Mouse (Mus musculus) kidney, postnatal 36 days (tissue): ENCODE measurements around the gene Nrp2.
A peak's percentile ranks its signal among the peaks of the same experiment; 100 is the strongest.

Experiments used
- DNase-seq, 2 experiments: peaks; one replicate each; pipeline ENCODE4 v3.0.0; 2021 to 2022; ENCODE audit warnings: mixed read lengths in 2 of 2

Gene Nrp2

DNA sequence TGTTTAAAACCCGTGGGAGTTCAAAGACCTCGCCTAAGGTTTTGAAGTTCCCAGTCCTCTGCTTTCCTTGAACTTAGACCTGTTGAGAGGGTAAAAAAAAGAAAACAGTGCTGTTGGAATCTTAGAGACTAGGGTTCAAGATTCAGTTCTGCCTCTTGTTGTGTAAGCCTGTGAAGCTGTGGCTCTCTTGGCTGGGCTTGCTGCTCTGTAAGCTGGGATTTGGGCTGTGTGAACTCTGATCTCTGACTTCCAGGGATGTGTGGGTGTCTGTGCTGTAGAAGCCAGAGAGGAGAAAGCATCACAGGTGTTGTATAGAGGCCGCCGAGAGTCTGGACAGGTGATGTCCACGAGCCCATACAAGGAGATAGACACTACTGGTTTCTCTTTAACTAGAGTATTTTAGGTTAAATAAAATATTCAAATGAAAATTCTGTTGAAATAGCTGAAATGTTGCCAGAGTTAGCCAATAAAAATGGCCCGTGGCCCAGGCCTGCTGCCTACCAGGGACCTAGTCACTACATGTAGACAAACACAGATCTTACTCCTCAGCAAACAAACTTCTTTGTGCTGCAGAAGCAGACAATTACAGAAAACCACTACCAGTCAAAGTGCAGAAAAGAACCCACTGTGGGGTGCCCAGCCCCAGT, 120.6 kb downstream of the Nrp2 start:
- peak; percentile 48 to 60 for DNase-seq

DNA sequence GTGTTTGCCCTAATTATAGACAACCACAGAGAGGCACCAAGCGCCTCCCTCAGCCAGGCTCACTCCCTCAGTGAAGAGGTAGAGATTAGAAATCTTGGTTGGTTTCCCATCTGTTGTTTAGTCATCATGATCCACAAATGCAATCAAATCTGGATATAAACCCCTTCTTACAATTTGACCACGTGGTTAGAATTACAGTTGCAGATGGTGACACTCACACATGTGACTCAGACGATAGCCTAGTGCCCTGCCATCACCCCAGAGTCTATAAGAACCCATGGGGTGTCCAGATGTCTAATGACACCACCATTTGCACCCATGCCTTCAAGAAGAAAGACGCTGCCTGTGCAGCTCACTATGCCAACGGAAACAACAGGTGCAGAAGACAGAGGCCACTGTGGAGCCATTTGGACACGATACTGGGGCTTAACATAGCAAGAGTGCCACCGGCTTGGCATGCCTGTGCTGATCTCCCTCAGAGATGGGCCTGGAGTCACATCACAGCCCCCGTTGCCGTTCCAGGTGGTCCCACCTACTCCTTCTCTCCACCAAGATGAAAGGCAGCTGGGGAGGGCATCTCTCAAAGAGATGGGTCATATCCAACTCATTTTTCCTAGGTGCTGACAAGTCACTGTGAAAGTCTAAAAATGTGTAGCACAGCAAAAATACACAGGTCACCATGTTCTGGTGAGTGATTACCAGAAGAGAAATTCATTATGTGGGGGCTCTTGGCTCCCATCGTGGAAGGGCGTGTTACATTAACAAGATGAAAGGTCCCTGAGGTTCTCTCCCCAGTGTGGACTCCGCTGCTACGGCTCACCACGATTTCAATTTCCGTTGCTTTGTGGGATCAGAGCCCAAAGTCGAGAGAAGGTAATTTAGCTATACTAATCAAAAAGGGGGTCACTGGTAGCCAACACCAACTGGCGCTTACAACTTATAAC, 123.0 kb downstream of the Nrp2 start:
- peak; percentile 51 to 59 for DNase-seq

DNA sequence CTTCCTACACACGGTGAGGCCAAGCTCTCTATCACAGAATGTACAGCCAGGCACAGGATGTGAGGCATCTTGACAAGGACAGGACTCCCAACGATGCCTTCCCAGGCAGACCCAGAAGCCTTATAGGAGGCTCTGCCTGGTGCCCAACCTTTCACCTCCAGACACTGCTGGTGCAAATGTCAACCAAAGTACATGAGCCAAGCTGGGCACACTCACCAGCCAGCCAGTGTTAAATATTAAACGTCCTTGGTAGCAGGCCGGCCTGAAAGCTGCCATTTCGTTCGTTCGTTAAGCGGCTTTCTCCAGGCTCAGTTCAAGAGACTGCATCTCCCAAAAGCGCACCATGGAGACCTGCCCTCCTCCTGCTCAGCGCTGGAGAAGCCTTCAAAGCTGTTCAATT, 124.2 kb downstream of the Nrp2 start:
- DNase-seq, result peak; percentile 80 to 90

DNA sequence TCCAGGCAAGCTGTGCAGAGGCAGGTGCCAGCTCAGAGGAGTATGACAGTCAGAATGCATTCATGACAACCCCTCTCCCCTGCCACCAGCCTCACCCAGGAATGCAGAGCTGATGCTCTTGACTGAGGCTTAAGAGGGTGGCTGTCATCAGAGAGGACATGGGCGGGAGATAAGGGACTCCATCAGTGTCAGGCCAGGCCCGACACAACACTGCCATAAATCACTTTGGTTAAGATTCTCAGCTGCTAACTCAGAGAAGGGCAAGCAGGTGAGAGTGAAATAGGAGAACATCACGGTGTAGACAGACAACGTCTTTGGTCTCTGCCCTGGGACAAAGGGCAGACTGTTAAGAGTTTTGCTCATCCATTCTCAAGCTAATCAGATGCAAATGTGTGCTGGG, 125.1 kb downstream of the Nrp2 start:
- DNase-seq, result peak; percentile 60 to 61

DNA sequence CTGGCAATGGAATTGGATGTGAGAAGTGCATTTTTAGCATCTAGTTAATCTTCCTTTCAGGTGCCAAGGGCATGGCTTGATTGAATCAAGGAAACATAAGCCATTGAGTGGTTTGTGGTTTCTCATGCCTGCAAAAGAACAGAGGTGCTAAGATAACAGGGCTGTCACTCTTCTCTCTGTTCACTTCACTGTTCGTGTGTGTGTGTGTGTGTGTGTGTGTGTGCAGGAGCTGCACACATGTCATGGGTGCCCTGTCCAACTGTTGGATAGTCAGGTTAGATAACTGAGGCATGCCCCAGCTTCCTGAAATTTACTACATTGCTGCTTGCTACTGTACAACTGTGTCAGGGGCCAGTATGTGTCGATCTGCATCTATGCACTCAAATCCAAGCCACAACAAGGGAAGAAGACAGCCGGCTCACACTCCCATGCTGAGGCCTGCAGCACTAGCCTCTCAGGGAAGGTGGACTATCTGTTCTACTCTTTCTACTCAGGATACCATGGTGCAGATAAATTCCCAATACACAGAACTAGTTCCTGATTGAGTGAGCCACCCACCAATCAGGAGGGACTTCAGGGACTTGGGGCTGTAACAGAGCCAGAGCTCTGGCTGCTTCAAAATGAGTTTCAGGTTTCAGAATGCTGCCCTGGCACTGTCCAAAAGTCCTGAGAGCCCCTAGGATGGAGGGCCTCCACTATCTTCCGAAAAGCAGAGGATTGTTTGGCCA, 126.8 kb downstream of the Nrp2 start:
- DNase-seq, result no peak

DNA sequence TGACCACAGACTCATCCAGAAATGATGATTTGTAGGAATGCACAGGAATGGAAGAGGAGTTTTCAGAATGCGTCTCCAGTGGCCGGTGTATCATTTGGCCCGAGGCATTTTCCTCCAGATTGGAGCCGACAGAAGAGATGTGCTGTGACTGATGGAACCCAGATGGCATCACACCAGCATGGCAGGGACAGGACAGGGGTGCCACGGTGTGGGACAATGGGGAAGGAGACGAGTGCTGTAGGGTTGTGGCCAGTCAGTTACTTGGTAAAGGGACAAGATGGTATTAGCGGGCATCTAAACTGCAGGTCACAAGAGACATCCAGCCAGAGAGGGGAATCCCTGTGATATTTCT, 127.3 kb downstream of the Nrp2 start:
- no peak for DNase-seq

DNA sequence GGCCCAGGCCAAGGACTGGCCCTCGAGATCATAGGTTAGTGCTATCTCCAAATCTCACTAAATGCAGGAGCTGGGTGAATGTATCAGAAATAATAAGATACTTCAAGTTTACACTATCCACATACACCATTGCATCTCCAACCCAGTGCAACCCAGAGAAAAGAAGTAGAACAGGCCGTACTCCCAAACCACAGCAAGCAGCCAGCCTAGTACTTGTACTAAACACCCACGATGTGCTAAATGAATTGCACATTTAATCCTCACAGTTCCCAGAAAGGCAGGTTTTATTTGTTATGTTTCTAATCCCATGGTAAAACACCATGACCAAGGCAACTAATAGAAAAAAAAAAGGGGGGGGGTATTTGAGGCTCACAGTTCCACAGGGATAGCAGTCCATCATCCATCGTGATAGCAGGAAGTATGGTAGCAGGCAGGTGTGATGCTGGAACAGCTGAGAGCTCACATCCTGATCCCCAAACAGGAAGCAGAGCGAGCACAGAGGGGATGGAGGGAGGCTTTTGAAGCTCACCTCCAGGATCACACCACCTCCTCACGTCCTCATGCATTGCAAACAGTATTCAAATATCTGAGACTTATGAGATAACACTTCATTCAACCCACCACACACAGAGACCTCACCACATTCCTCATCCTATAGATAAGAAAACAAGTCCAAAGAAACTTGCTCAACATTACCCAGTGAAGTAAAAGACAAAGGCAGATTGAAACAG, 128.8 kb downstream of the Nrp2 start:
- no peak for DNase-seq

DNA sequence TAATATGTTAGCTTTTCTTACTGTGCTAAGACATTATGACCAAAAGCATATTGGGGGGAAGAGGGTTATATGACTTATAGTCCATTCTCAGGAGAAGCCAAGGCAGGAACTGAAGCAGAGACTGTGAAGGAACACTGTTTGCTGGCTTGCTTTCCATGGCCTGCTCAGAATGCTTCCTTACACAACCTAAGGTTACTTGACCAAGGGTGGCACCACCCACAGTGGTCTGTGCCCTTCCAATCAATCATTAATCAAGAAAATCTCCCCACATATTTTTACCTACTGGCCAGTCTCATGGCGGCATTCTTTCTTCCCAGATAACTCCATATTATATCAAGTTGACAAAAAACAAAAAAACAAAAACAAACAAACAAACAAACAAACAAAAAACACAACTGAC, 130.3 kb downstream of the Nrp2 start:
- peak; percentile 41 to 49 for DNase-seq

DNA sequence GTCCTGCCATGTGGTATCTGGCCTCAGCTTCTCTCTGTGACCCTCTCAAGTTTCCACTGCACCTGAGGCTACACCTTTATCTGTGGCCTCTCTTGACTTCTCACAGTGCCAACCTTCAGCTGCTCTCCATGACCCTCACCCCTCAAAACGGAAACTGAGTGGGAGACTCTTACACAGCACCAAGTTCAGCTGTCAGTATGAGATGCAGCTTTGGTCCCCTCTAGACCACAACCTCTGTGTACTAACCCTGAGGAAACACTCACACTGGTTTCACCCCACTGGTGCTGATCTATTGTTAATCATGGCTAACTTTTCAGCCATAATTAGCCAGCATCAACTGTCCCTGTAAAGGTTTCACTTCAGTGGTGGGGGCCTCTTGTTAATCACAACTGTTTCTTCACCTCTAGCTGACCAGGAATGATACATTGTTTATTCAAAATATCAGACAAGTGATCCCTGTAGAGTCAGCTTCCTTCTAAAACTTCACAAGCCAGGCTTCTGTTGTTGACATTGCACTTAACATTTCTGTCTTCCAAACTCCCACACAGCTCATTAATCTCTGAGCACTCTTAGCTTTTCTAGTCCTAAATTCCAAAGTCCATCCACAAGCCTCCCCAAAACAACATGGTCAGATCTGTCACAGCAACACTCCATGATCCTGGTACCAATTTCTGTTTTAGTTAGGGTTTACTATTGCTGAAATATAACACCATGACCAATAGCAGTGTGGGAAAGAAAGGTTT, 131.5 kb downstream of the Nrp2 start:
- DNase-seq, result no peak

DNA sequence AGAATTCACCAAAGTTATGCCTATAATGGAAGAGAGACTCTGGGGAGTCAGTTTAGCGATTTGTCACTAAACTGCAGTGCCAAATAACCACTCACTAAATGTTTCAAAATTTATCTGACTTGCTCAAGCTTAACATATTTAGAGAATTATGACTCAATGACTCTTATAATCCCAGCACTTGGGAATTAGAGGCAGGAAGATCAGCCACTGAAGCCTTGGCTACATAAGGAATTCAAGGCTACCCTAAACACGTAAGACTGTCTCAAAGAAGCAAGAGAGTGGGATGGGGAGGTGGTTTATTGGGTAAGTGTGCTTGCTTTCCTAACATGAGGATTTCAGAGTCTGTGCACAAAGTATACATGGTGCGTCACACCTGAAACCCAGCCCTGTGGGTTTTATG, 135.0 kb downstream of the Nrp2 start:
- DNase-seq, result no peak

DNA sequence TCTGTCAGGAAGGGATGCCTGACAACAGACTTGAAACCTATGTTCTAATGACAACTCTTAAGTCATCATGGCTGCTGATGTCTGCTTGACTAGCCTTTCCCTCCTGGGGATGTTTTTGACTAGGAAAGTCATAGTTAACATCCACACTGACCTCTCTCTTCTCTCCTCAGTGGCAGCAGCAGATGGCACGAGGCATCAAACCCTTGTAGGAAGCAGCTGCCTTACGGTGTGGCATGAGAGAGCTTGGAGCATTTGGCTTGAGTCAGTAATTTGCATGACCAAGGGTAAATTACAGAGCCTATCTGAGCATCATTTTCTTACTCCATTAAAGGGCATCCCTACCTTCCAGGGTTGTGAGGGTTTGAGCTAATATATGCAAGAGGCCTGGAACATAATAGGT, 135.5 kb downstream of the Nrp2 start:
- no peak for DNase-seq

DNA sequence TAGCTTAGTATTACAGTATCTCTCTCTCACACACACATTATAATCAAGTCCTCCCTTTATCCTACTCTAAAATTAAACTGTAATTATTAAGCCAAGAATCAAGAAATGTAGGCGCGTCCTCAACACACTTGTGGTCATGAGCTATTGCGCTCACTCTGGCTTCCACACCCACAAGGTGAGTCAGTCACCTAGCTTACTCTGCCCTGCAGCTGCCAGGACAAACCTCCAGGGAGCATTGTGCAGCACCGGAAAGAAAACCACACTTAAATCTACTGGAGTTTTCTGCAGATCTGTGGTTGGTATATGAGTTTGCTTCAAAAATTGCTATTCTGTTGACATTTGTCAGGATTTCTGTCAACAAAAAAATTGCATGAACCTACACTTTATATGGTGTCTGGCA, 140.1 kb downstream of the Nrp2 start:
- DNase-seq, result no peak

DNA sequence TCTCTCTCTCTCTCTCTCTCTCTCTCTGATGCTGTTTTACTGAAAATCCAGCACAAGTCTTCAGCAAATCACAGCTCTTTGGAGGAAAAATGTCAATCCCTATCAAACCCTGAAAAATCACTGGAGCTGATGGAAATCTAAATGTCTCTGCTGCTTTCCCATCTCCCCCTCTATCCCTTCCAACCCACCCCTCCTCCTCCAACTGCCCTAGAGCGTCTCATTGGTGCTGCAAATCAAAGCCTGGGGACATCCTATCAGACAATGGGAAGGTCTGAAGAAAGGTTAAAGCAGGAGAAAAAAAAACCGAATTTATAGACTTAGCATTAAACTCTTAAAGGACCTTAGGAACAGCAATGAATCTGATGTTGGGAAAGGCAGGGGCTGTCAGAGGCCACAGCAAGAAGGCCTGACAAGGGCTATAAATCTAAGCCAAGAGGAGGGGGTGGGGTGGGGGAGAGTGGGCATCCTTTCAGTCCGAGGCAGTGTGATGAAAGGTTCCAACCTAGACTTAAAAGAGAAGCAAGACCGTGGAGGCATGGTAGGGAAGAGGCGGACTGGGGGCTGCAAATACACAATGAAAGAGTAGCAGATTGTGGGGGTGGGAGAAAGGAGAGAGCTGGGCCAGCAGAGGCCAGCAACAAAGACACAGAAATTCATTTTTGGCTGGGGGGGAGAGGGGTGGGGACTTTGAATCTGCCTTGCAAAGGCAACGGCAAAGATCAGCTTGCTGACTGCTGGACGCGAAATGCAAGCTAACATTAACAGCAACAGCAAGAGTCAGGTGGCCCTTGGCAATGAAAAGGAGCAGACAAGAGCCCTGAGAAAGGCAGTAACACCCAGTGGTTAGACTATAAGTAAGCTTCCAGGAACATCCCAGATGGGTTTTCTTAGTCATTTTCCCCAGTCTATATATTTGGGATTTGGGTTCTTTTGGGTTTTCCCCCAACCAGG, 148.2 kb downstream of the Nrp2 start:
- no peak for DNase-seq

DNA sequence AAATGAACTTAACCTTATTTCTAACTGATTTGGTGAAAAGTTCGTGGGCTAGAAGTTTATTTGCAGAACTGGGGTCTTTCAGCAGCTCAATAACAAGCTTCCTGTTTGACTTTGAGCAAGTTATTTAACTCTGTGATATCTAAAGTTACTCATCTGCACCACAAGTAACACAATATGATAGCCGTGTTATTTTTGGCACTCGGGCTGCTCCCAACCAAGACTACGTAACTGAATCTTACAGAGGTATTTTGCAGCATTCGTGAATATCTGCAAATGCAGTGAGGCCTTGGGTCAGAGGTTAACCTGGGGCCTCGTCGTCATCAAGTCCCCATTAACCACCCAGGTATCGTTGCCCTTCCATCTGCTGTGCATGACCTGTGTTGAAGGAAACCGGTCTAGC, 150.3 kb downstream of the Nrp2 start:
- DNase-seq, result no peak

DNA sequence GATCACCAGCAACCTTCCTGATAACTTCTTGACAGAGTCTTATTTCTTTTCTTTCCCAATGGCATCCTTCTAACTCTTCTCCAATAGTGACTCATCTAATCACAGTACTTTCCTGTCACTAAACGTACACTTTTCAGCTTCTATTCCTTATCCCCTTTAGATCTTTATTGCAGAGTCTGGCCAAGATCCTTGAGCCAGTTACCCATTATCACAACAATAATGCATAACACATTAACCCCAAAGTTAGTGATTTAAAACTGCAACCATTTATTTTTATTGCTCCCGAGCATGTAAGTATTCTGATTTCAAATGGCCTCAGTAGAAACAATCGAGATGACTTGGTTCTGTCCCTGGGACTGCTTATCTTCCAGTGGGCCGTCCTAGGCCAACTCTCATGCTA, 150.9 kb downstream of the Nrp2 start:
- DNase-seq, result no peak

DNA sequence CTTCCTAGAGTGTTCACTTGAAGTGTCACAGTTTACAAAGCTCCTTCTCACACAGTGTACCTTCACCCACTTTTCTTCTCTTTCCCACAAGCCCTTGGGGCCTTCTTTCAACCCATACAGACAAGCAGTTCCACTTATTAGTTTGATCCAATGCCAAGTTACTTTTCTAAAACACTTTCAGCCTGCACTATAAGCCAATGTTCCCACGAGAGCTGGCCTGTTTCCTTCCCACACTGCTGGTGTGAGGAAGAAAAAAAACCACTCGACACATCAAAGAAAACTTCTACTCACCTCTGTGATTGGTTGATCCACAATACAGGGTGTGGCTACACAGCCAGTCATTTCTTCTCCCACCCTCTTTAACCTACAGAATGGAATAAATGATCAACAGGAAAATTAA, 156.0 kb downstream of the Nrp2 start:
- no peak for DNase-seq

DNA sequence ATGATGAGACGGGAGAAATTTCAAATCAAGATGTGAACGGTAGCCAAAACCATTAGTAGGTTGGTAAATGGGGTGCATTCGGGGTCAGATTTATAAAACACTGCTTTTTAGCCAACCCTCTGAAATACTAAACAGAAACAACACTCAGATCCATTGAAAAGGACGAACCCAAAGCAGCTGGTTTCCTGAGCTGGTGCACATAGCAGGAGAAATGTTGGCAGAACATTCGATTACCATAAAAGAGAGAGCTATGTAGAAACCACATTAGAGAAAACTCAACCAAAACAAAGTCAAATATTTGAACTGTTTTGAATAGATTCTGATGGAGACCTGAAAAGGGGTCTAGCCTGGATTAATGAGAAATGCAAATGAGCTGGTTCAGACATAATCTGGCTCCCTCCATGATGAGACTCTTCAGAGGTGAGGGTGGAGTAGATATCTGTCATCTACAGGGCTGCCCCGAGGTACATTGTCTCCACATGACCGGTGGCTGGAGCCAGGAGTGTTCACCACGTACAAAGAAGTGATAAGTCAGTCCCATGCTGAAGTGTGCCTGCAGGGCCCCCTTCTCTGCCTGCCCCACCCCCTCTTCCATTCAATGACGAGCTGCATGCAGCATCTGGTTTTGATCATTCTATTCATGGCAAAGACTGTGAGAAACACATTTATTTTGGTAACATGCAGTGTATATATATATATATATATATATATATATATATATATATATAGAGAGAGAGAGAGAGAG, 156.6 kb downstream of the Nrp2 start:
- no peak for DNase-seq

DNA sequence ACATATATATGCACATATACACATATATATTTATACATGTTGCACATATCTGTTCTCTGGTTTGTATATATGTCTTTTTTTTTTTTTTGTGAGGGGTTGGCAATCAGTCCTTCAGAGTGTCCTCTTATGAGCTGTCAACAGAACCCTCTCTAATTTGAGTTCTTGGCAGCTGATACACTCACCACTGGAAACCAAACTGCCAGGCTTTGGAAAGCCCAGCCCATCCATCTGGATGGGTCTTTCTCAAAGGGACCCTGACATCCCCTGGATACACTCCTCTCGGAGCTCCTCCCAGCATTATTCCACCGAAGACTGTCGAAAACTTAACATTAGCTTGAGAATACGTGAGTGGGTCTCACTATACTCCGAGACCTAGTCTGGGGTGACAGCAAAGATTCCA, 157.2 kb downstream of the Nrp2 start:
- DNase-seq, result no peak

DNA sequence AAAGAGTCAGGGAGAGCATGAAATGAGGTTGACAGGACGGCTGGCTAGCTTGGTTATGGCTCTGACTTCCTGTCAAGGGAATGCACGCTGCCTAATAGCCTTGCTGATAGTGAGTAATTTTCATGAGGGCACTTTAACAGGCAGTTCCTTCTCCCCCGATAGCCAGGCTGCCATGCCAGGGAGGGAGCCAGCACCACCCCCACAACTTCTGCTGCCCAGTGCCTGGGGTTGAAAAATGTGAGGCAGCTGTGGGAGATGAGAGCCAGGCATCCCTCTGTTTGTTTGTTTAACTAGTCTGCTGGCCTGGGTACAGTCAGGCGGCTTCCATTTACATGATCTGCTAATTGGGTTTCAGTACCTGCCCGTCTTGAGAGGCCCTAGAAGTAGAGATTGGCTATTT, 157.7 kb downstream of the Nrp2 start:
- DNase-seq, result peak in 1 of 2 experiments; percentile 18
